28 mouse cellular contexts compared by ENCODE assay signal in the genomic region with DNA sequence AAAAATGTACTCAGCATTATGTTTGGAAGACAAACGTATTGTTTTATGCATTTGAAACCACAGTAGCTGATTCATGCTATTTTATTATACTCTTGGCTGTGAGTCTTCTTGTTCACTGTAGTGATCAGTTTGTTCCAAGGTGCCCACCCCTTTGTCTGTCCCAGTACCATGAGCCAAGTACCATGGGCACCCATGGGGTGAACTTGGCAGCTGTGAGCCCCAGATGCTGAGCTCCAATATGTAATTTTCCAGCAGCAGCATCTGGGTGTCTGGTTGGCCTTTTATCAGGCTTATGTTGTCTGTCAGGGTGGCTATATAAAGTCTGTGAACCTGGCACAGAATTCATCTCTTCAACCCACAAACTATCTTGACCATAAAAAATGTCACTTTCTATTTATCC.
DNase-seq lines count a peak whose midpoint lies in the region; ATAC-seq and TF ChIP-seq lines count a peak whose summit lies in the region.
"Had no signal": no experiment of that assay in that cellular context is flagged by ENCODE, and none has a peak within 500 bp of the region (broad histone marks: within the 10 kb centered on the region; RNA-seq: fewer than 3 reads in every experiment).

No protein-coding gene starts in this region.

- ATAC-seq in hindbrain, postnatal 0 days = peak; percentile 61; the same call in 1 of the 2 replicates
- ATAC-seq in hindbrain, embryonic 12.5 days (ENCODE audit: low FRiP score) = no peak
- peak; percentile 72 for ATAC-seq in neural tube, embryonic 14.5 days (ENCODE audit: low read depth)
- ATAC-seq in neural tube, embryonic 15.5 days (ENCODE audit: low FRiP score) = no peak
- ATAC-seq: forebrain, embryonic 13.5 days; forebrain, embryonic 16.5 days; inflammation-experienced regulatory T-cells, adult 6 months; intestine, embryonic 16.5 days; Patski had no signal

- H3K9me3 ChIP-seq in hindbrain, postnatal 0 days (ENCODE audit: low read length) = no peaks in the 10 kb centered on the region
- H3K9me3 ChIP-seq in hindbrain, embryonic 12.5 days (replicated peaks) = no peaks in the 10 kb centered on the region
- H3K9me3 ChIP-seq in neural tube, embryonic 14.5 days (ENCODE audit: control insufficient read depth, low read length) = no peaks in the 10 kb centered on the region
- no peaks in the 10 kb centered on the region for H3K9me3 ChIP-seq in neural tube, embryonic 15.5 days (replicated peaks)
- H3K9me3 ChIP-seq: forebrain, embryonic 13.5 days; G1E; heart, embryonic 12.5 days; heart, embryonic 15.5 days; hindbrain, embryonic 10.5 days; hindbrain, embryonic 15.5 days had no signal

- no peak overlapping the region for H3K4me2 ChIP-seq in hindbrain, postnatal 0 days (ENCODE audit: low read depth, low read length)
- no peak overlapping the region for H3K4me2 ChIP-seq in hindbrain, embryonic 12.5 days (replicated peaks)
- no peak overlapping the region for H3K4me2 ChIP-seq in neural tube, embryonic 14.5 days (ENCODE audit: low read depth, low read length)
- H3K4me2 ChIP-seq in neural tube, embryonic 15.5 days = no peak overlapping the region
- H3K4me2 ChIP-seq: forebrain, embryonic 13.5 days; heart, embryonic 12.5 days; heart, embryonic 15.5 days; hindbrain, embryonic 15.5 days had no signal

- WGBS in hindbrain, postnatal 0 days = 45% methylated on average over 1 of the region's 1 CpGs
- 71% methylated on average over 1 of the region's 1 CpGs for WGBS in hindbrain, embryonic 12.5 days
- 69% methylated on average over 1 of the region's 1 CpGs for WGBS in neural tube, embryonic 14.5 days
- WGBS in neural tube, embryonic 15.5 days = 56% methylated on average over 1 of the region's 1 CpGs

- H3K27me3 ChIP-seq in hindbrain, postnatal 0 days (ENCODE audit: insufficient read depth, low read length) = no peaks in the 10 kb centered on the region
- no peaks in the 10 kb centered on the region for H3K27me3 ChIP-seq in hindbrain, embryonic 12.5 days
- H3K27me3 ChIP-seq in neural tube, embryonic 14.5 days (ENCODE audit: control insufficient read depth, insufficient read depth, low read length) = no peaks in the 10 kb centered on the region
- no peaks in the 10 kb centered on the region for H3K27me3 ChIP-seq in neural tube, embryonic 15.5 days (replicated peaks)
- H3K27me3 ChIP-seq: CH12.LX; forebrain, embryonic 13.5 days; heart, embryonic 12.5 days; heart, embryonic 15.5 days; hindbrain, embryonic 15.5 days; Patski had no signal

- H3K4me1 ChIP-seq in hindbrain, postnatal 0 days (ENCODE audit: insufficient read depth, low read length) = no peaks in the 10 kb centered on the region
- H3K4me1 ChIP-seq in hindbrain, embryonic 12.5 days = no peaks in the 10 kb centered on the region
- no peaks in the 10 kb centered on the region for H3K4me1 ChIP-seq in neural tube, embryonic 14.5 days (ENCODE audit: control insufficient read depth, insufficient read depth, low read length)
- no peaks in the 10 kb centered on the region for H3K4me1 ChIP-seq in neural tube, embryonic 15.5 days
- H3K4me1 ChIP-seq: forebrain, embryonic 10.5 days; forebrain, embryonic 13.5 days; heart, embryonic 12.5 days; heart, embryonic 15.5 days; hindbrain, embryonic 10.5 days; hindbrain, embryonic 15.5 days had no signal

- no peak overlapping the region for H3K9ac ChIP-seq in hindbrain, postnatal 0 days (replicated peaks; ENCODE audit: low read length)
- H3K9ac ChIP-seq in hindbrain, embryonic 12.5 days = no peak overlapping the region
- no peak overlapping the region for H3K9ac ChIP-seq in neural tube, embryonic 14.5 days (replicated peaks; ENCODE audit: low read depth, low read length)
- H3K9ac ChIP-seq in neural tube, embryonic 15.5 days (replicated peaks) = no peak overlapping the region
- H3K9ac ChIP-seq: forebrain, embryonic 13.5 days; heart, embryonic 12.5 days; heart, embryonic 15.5 days; hindbrain, embryonic 15.5 days had no signal

- H3K36me3 ChIP-seq in hindbrain, postnatal 0 days (ENCODE audit: insufficient read depth, low read length) = no peaks in the 10 kb centered on the region
- H3K36me3 ChIP-seq in hindbrain, embryonic 12.5 days = no peaks in the 10 kb centered on the region
- H3K36me3 ChIP-seq in neural tube, embryonic 14.5 days (ENCODE audit: control insufficient read depth, insufficient read depth, low read length) = no peaks in the 10 kb centered on the region
- no peaks in the 10 kb centered on the region for H3K36me3 ChIP-seq in neural tube, embryonic 15.5 days
- H3K36me3 ChIP-seq: G1E; heart, embryonic 12.5 days; heart, embryonic 15.5 days; hindbrain, embryonic 10.5 days; hindbrain, embryonic 15.5 days had no signal

- H3K4me3 ChIP-seq in hindbrain, postnatal 0 days (ENCODE audit: low read length) = no peak overlapping the region
- no peak overlapping the region for H3K4me3 ChIP-seq in hindbrain, embryonic 12.5 days
- H3K4me3 ChIP-seq in neural tube, embryonic 14.5 days (ENCODE audit: low read depth, low read length) = no peak overlapping the region
- H3K4me3 ChIP-seq in neural tube, embryonic 15.5 days (replicated peaks) = no peak overlapping the region
- H3K4me3 ChIP-seq: forebrain, embryonic 10.5 days; forebrain, embryonic 13.5 days; heart, embryonic 12.5 days; heart, embryonic 15.5 days; hindbrain, embryonic 10.5 days; hindbrain, embryonic 15.5 days had no signal

- DNase-seq in cerebellum, postnatal 14 days = peak; percentile 12 to 22
- no peak for DNase-seq in cerebellum, adult 9-10 months
- DNase-seq in hindbrain, postnatal 0 days (ENCODE audit: low spot score) = peak; percentile 18
- no peak for DNase-seq in adipocyte (ENCODE audit: low spot score)
- DNase-seq: adrenal gland, adult 2 months; adrenal gland, postnatal 14 days; B cell, adult 2 months; cerebellum, adult 11-12 months; cerebellum, adult 9-11 months; gastrocnemius, postnatal 10 days; gastrocnemius, postnatal 36 days; heart, postnatal 10 days; heart, postnatal 36 days had no signal

- no peak for TF ChIP-seq CTCF in hindbrain, postnatal 0 days (IDR thresholded peaks at IDR 0.05; ENCODE audit: low read depth)

- no peak overlapping the region for H3K27ac ChIP-seq in hindbrain, postnatal 0 days
- H3K27ac ChIP-seq in hindbrain, embryonic 12.5 days = no peak overlapping the region
- no peak overlapping the region for H3K27ac ChIP-seq in neural tube, embryonic 14.5 days (ENCODE audit: low read depth, low read length)
- H3K27ac ChIP-seq in neural tube, embryonic 15.5 days (replicated peaks) = no peak overlapping the region
- H3K27ac ChIP-seq: forebrain, embryonic 10.5 days; forebrain, embryonic 13.5 days; heart, embryonic 15.5 days; hindbrain, embryonic 10.5 days; hindbrain, embryonic 15.5 days had no signal

Comparison
In these comparisons a context has a peak if more than half of its experiments do, and no peak if none do; other contexts are left out.
1. DNase-seq: peak in cerebellum, postnatal 14 days (2 of 2) and hindbrain, postnatal 0 days (single experiment); none in cerebellum, adult 9-10 months (single experiment) and adipocyte (single experiment).
2. ATAC-seq: peak in hindbrain, postnatal 0 days (single experiment) and neural tube, embryonic 14.5 days (single experiment); none in hindbrain, embryonic 12.5 days (single experiment) and neural tube, embryonic 15.5 days (single experiment).